Mouse (Mus musculus) layer of hippocampus, postnatal 25 days (tissue): ENCODE data around the gene Usp37. TPM values are rescaled to one million over a fixed set of nuclear protein-coding genes. Genes with fewer than 3 reads are reported as not detected.

Experiments
- DNase-seq, 2 experiments: peaks; one replicate each; pipeline ENCODE4 v3.0.0; 2022; ENCODE audit warnings: mixed read lengths in 2 of 2, low spot score in 1 of 2; ENCODE audit errors: extremely low spot score in 1 of 2
- total RNA-seq, 2 experiments: library from RNA; stranded (reverse); gene quantifications; 2 replicates each; pipeline ENCODE4 v1.2.3; 2021

The Usp37 gene
- total RNA-seq, 2 experiments from 2014 or later, result 22.3 to 23.4 TPM

GRCm38 (mm10) chr1:74501106-74501505 lies 43.0 kb downstream of the Usp37 start:
- DNase-seq, result no peak

- DNase-seq, result no peak
These were observed 58.3 kb downstream of the Usp37 start for GRCm38 (mm10) chr1:74485792-74486191.

GRCm38 (mm10) chr1:74460273-74460672 lies 83.8 kb downstream of the Usp37 start:
- peak in 1 of 2 experiments; percentile 69 for DNase-seq

- no peak for DNase-seq
These were observed 91.5 kb downstream of the Usp37 start for GRCm38 (mm10) chr1:74452611-74453045.

- no peak for DNase-seq
These were observed 99.5 kb downstream of the Usp37 start for GRCm38 (mm10) chr1:74444538-74444937.

- no peak for DNase-seq
These were observed 104.8 kb downstream of the Usp37 start for GRCm38 (mm10) chr1:74439166-74439876.

GRCm38 (mm10) chr1:74437702-74438427 lies 106.2 kb downstream of the Usp37 start:
- DNase-seq, result no peak

GRCm38 (mm10) chr1:74435563-74435962 lies 108.5 kb downstream of the Usp37 start:
- no peak for DNase-seq

- DNase-seq, result no peak
These were observed 109.5 kb downstream of the Usp37 start for GRCm38 (mm10) chr1:74434596-74434995.

- no peak for DNase-seq
These were observed 110.9 kb downstream of the Usp37 start for GRCm38 (mm10) chr1:74433220-74433619.

- DNase-seq, result no peak
These were observed 118.2 kb downstream of the Usp37 start for GRCm38 (mm10) chr1:74425845-74426244.

GRCm38 (mm10) chr1:74423147-74423546 lies 120.9 kb downstream of the Usp37 start:
- DNase-seq, result no peak

- DNase-seq, result no peak
These were observed 124.7 kb downstream of the Usp37 start for GRCm38 (mm10) chr1:74419440-74419794.

- no peak for DNase-seq
These were observed 125.2 kb downstream of the Usp37 start for GRCm38 (mm10) chr1:74418747-74419439.

- DNase-seq, result no peak
These were observed 128.9 kb downstream of the Usp37 start for GRCm38 (mm10) chr1:74415143-74415542.

GRCm38 (mm10) chr1:74412711-74413110 lies 131.4 kb downstream of the Usp37 start:
- no peak for DNase-seq

GRCm38 (mm10) chr1:74411753-74412325 lies 132.2 kb downstream of the Usp37 start:
- DNase-seq, result no peak

- no peak for DNase-seq
These were observed 135.2 kb downstream of the Usp37 start, which contains the start of gene Vil1 for GRCm38 (mm10) chr1:74408589-74409504. Gene Vil1 (plus strand): TSS chr1:74409376.

GRCm38 (mm10) chr1:74404206-74404605 lies 139.9 kb downstream of the Usp37 start:
- DNase-seq, result no peak
